Mouse (Mus musculus) heart, adult 2 months (tissue): ENCODE data around the gene Kxd1. TPM values are rescaled to one million over a fixed set of nuclear protein-coding genes. Genes with fewer than 3 reads are reported as not detected.

Experiments used
- DNase-seq, 2 experiments: peaks; one replicate each; pipeline ENCODE4 v3.0.0; 2021
- H3K27ac ChIP-seq: fragments of 200-600 bp; 2 replicates; pipeline ENCODE4 v1.8.1; 2022
- H3K27me3 ChIP-seq: fragments of 200-500 bp; 2 replicates; pipeline ENCODE4 v1.6.1; 2012; ENCODE audit warnings: mild to moderate bottlenecking, low read length, inconsistent platforms, mixed read lengths; ENCODE audit not compliant: control insufficient read depth, insufficient read depth
- H3K36me3 ChIP-seq: fragments of 200-500 bp; 2 replicates; pipeline ENCODE4 v1.6.1; 2012; ENCODE audit warnings: low read length, inconsistent platforms; ENCODE audit not compliant: control insufficient read depth, insufficient read depth
- H3K4me1 ChIP-seq: fragments of 200-500 bp; 2 replicates; pipeline ENCODE4 v1.6.1; 2011; ENCODE audit warnings: low read length; ENCODE audit not compliant: control insufficient read depth, insufficient read depth
- H3K4me3 ChIP-seq: fragments of 200-600 bp; 2 replicates; pipeline ENCODE4 v1.8.1; 2022
- H3K79me2 ChIP-seq: fragments of 200-500 bp; replicated peaks from 2 replicates; pipeline ENCODE4 v1.6.1; 2012; ENCODE audit warnings: mild to moderate bottlenecking, inconsistent platforms, low read length, moderate library complexity, mixed read lengths; ENCODE audit not compliant: control insufficient read depth, insufficient read depth
- H3K9ac ChIP-seq: fragments of 200-500 bp; 2 replicates; pipeline ENCODE4 v1.6.1; 2012; ENCODE audit warnings: low read depth, mild to moderate bottlenecking, control low read depth, inconsistent platforms, low read length, mixed read lengths
- CTCF ChIP-seq: fragments of 200-600 bp; IDR thresholded peaks from 2 replicates; pipeline ENCODE4 v1.8.1; 2022; ENCODE audit warnings: antibody characterized with exemption, mild to moderate bottlenecking, moderate library complexity
- EP300 ChIP-seq: fragments of 200-500 bp; IDR thresholded peaks from 2 replicates; pipeline ENCODE4 v1.6.1; 2011; ENCODE audit warnings: low read depth, low read length, control low read depth; ENCODE audit not compliant: insufficient read depth
- POLR2A ChIP-seq: fragments of 200-500 bp; IDR thresholded peaks from 2 replicates; pipeline ENCODE4 v1.6.1; 2011; ENCODE audit warnings: mild to moderate bottlenecking, low read depth, low read length, control low read depth; ENCODE audit not compliant: insufficient read depth
- WGBS: fragments of 180-500 bp; shearing (Covaris S2); methylation state at CpG from one replicate; pipeline ENCODE4 v1.1.7; 2018; 5-methylcytosine and 5-hydroxymethylcytosine counted together
- intact Hi-C: fragments of 180-260 bp; cut with DNase I; formaldehyde crosslinking; loops from one replicate; pipeline ENCODE4 v1.15.1; 2025
- polyA plus RNA-seq: library from polyadenylated mRNA; depleted of rRNA; stranded (reverse); fragments of >200 nt; gene quantifications from 2 replicates; pipeline ENCODE4 v1.2.3, GENCODE M21; 2012
- total RNA-seq, 2 experiments: library from RNA; stranded (reverse); gene quantifications; 2 replicates each; pipeline ENCODE4 v1.2.3; 2021

Gene Kxd1
- total and polyA plus RNA-seq, 3 experiments = 80.4 to 121 (median 99.4) TPM

- Histone ChIP-seq H3K27me3 (no peaks in the 10 kb centered on the region), H3K4me1 (peaks cover 2% of the 10 kb centered on the region), H3K79me2 (no peaks in the 10 kb centered on the region), H3K9ac (no peak overlapping the region), H3K36me3 (no peaks in the 10 kb centered on the region; the same call in 1 of the 2 replicates), H3K4me3 (peak overlapping the region; percentile 93), H3K27ac (no peak overlapping the region; the same call in 1 of the 2 replicates)
- intact Hi-C loops = loop anchor here (2.0 kb wide), 2 partner anchors 25 to 39 kb away; partner anchors contain the start of gene Crtc1
- no peak for DNase-seq
- TF ChIP-seq POLR2A (no peak), EP300 (no peak), CTCF (no peak)
- 9% methylated on average over 21 of the region's 21 CpGs for WGBS
Measured at GRCm38 (mm10) chr8:70477269-70477982, 50.3 kb downstream of the Kxd1 start.

- Histone ChIP-seq H3K4me3 (peak within 1 kb of the TSS; percentile 93), H3K79me2 (no peaks in the 10 kb centered on the region), H3K36me3 (no peaks in the 10 kb centered on the region; the same call in 1 of the 2 replicates), H3K27me3 (no peaks in the 10 kb centered on the region), H3K9ac (peak within 1 kb of the TSS; percentile 87), H3K4me1 (peaks cover 2% of the 10 kb centered on the region), H3K27ac (peak within 1 kb of the TSS; percentile 81)
- TF ChIP-seq EP300 (no peak), POLR2A (peak; percentile 36; the same call in 1 of the 2 replicates), CTCF (no peak)
- DNase-seq = peak; percentile 96 to 97
- 1% methylated on average over 53 of the region's 53 CpGs for WGBS
- intact Hi-C loops = loop anchor here (2.0 kb wide), 2 partner anchors 26 to 38 kb away; partner anchors contain the start of gene Crtc1
Measured at GRCm38 (mm10) chr8:70476333-70477268, 51.2 kb downstream of the Kxd1 start, which contains the start of gene Klhl26. Gene Klhl26, minus strand, starts transcription at chr8:70476968.

DNA sequence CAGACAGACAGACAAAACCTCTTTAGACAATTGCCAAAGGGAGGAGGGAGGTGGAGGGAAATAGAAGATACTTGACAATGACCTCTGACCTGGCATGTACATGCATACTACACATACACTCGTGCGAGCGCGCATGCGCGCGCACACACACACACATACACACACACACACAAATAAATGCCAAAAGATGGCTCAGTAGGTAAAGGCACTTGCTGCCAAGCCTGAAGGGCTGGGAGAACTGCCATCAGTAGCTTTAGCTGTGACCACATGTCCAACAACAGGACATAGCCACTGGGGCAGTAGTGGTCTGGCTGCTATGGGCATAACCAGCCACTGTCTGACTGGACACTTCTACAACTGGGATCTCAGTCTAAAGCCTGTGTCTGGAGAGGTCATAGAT is 55.9 kb downstream of the Kxd1 start:
- Histone ChIP-seq H3K27ac (no peak overlapping the region), H3K36me3 (no peaks in the 10 kb centered on the region; the same call in 1 of the 2 replicates), H3K27me3 (no peaks in the 10 kb centered on the region), H3K4me1 (peaks cover 29% of the 10 kb centered on the region), H3K9ac (no peak overlapping the region), H3K4me3 (no peak overlapping the region), H3K79me2 (no peaks in the 10 kb centered on the region)
- DNase-seq = no peak
- intact Hi-C loops = loop anchor here (2.0 kb wide), 1 partner anchor 17 kb away; no protein-coding TSS in a partner anchor
- 98% methylated on average over 7 of the region's 7 CpGs for WGBS
- TF ChIP-seq EP300 (no peak), POLR2A (no peak), CTCF (no peak)

DNA sequence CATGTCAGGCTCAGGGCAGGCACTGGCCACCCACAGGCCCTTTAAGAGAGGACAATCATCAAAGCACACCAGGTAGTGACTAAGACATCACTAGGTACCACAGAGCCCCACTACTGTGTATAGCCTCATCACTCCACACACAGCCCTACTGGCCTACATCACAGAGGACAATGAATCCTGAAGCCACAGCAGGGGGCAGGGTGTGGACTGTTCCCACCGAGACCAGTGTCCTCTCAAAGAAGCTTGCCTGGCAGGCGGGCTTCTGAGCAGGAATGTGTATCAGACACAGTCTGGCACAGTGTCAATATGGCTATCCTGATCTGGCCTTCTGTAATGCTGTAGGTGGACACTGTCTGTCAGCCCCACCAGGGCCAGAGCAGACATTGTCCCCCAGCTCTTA is 57.8 kb downstream of the Kxd1 start:
- Histone ChIP-seq H3K79me2 (no peaks in the 10 kb centered on the region), H3K27me3 (no peaks in the 10 kb centered on the region), H3K36me3 (no peaks in the 10 kb centered on the region), H3K27ac (peak overlapping the region; percentile 18), H3K4me1 (peaks cover 36% of the 10 kb centered on the region), H3K4me3 (no peak overlapping the region), H3K9ac (no peak overlapping the region)
- DNase-seq = no peak
- intact Hi-C loops = no loop called here
- no peak for TF ChIP-seq EP300
- no peak for TF ChIP-seq POLR2A
- no peak for TF ChIP-seq CTCF
- WGBS = 47% methylated on average over 2 of the region's 2 CpGs

DNA sequence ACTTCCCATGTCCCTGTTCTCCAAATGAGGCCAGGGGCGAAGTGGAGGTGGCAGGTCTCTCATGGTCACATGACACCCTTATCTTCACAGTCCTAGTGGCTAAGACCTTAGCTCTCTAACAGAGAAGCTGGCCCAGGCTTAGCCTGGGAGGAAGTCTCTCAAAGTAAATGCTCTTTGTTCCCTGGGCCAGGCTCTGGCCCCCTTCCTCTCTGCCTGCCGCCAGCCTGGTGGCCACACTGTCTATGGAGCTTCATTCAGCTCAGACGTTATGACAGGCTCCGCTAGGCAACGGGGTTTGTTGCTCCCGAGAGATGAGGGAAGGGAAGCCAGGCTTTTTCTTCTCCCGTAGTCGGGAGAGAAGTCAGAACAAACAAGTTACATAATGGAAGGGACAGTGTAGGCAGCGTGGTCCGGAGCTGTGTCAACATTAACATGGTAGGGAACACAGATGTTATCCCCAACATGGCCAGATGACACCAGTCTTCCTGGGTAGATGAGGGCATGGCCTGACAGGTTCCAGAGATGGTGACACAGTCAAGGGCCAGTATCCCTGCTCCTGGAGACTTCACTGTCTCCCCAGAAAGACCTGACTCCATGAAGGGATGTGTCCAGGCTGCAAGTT is 58.4 kb downstream of the Kxd1 start:
- Histone ChIP-seq H3K27me3 (no peaks in the 10 kb centered on the region), H3K27ac (peak overlapping the region; percentile 18), H3K79me2 (no peaks in the 10 kb centered on the region), H3K4me1 (peaks cover 36% of the 10 kb centered on the region), H3K9ac (no peak overlapping the region), H3K36me3 (no peaks in the 10 kb centered on the region), H3K4me3 (no peak overlapping the region)
- TF ChIP-seq POLR2A (no peak), EP300 (0 out of 2 replicates have a peak, but pooled peaks have one; percentile 45), CTCF (no peak)
- no peak for DNase-seq
- WGBS = 14% methylated on average over 10 of the region's 10 CpGs
- intact Hi-C loops = no loop called here
